Mouse (Mus musculus): Measurements from ENCODE around the gene Ugt1a10.

- TF ChIP-seq CTCF (IDR thresholded peaks at IDR 0.05; ENCODE audit: low read depth): no peak
- TF ChIP-seq EP300 (IDR thresholded peaks at IDR 0.05; ENCODE audit: low read depth): no peak
These were observed 49.7 kb downstream of the Ugt1a10 start for GRCm38 (mm10) chr1:88104667-88105430.
